Mouse (Mus musculus) spleen, postnatal 0 days (tissue): ENCODE results near the gene Loxl3. TPM values are rescaled to one million over a fixed set of nuclear protein-coding genes. Genes with fewer than 3 reads are reported as not detected.

Experiments used
- microRNA counts: library from miRNA; unstranded; fragments of <30 nt; microRNA quantifications from one replicate; lab custom pipeline; 2015
- polyA plus RNA-seq: library from polyadenylated mRNA; unstranded; fragments of >200 nt; fragmentation: Nextera tagmentation; extraction: Ambion mirVana; gene quantifications from 2 replicates; pipeline ENCODE4 v1.2.1, GENCODE M21; 2015

The Loxl3 gene
- 1.8 and 3.1 TPM in 2 replicates for polyA plus RNA-seq

GRCm38 (mm10) chr6:83033249-83034185, at the start of gene Loxl3, which contains the start of gene Dok1:
Gene Loxl3 (plus strand): TSS chr6:83034173.
Gene Dok1 (minus strand): TSS chr6:83033471.

GRCm38 (mm10) chr6:83054074-83054851, 20.3 kb downstream of the Loxl3 start, which contains the start of gene Aup1:
Gene Aup1 (plus strand): TSS chr6:83054521.

GRCm38 (mm10) chr6:83054871-83055431, 21.0 kb downstream of the Loxl3 start, which contains the start of gene Htra2:
Gene Htra2 (minus strand): TSS chr6:83055273.

GRCm38 (mm10) chr6:83057790-83058189, 23.8 kb downstream of the Loxl3 start, which contains the start of gene Dqx1:
Gene Dqx1 (plus strand): TSS chr6:83057844.

GRCm38 (mm10) chr6:83070247-83070310, 36.1 kb downstream of the Loxl3 start, which contains the start of gene Tlx2:
Gene Tlx2 (minus strand): TSS chr6:83070293.

GRCm38 (mm10) chr6:83077630-83078323, 43.8 kb downstream of the Loxl3 start, which contains the start of gene Pcgf1:
Gene Pcgf1 (plus strand): TSS chr6:83077869.

GRCm38 (mm10) chr6:83086121-83087035, 52.4 kb downstream of the Loxl3 start, which contains the start of gene Lbx2:
Gene Lbx2 (plus strand): TSS chr6:83086367.

GRCm38 (mm10) chr6:83101316-83101687, 67.3 kb downstream of the Loxl3 start, which contains the start of the genes Ccdc142 and Gm42688:
Gene Ccdc142 (plus strand): TSS chr6:83101601.
Gene Gm42688 (plus strand): TSS chr6:83101617.

MicroRNAs encoded within 50 kb of the gene (microRNA counts, 519-probe panel; counts per million panel counts)
- 88.3 counts per million for microRNA mmu-miR-3470a+mmu-miR-3470b (lab: Ali Mortazavi, UCI)

Other genes with a start within 250 kb of the Loxl3 start
- 0.36 and 0.43 TPM in 2 replicates for gene Sema4f, start 94.4 kb upstream of the Loxl3 start, polyA plus RNA-seq
- 15.5 and 16.1 TPM in 2 replicates for gene M1ap, start 87.3 kb upstream of the Loxl3 start, polyA plus RNA-seq
- gene Dok1, start 702 bp upstream of the Loxl3 start, polyA plus RNA-seq, result 26.3 and 28.2 TPM in 2 replicates
- 193 and 196 TPM in 2 replicates for gene Aup1, start 20.3 kb downstream of the Loxl3 start, polyA plus RNA-seq
- gene Htra2, start 21.1 kb downstream of the Loxl3 start, polyA plus RNA-seq, result 114 and 124 TPM in 2 replicates
- gene Dqx1, start 23.7 kb downstream of the Loxl3 start, polyA plus RNA-seq, result 0.59 and 0.73 TPM in 2 replicates
- gene Tlx2, start 36.1 kb downstream of the Loxl3 start, polyA plus RNA-seq, result not detected in 2 replicates
- 23.5 and 25.1 TPM in 2 replicates for gene Pcgf1, start 43.7 kb downstream of the Loxl3 start, polyA plus RNA-seq
- 0.51 and 1.0 TPM in 2 replicates for gene Lbx2, start 52.2 kb downstream of the Loxl3 start, polyA plus RNA-seq
- gene Ccdc142, start 67.4 kb downstream of the Loxl3 start, polyA plus RNA-seq, result 1.6 and 2.2 TPM in 2 replicates
- gene Gm42688, start 67.4 kb downstream of the Loxl3 start, polyA plus RNA-seq, result 1.4 and 2.5 TPM in 2 replicates
- gene Mrpl53, start 74.9 kb downstream of the Loxl3 start, polyA plus RNA-seq, result 78.0 and 87.2 TPM in 2 replicates
- 32.6 and 33.7 TPM in 2 replicates for gene Mogs, start 81.3 kb downstream of the Loxl3 start, polyA plus RNA-seq
- gene Wbp1, start 87.4 kb downstream of the Loxl3 start, polyA plus RNA-seq, result 36.8 and 44.2 TPM in 2 replicates
- gene Ino80b, start 91.3 kb downstream of the Loxl3 start, polyA plus RNA-seq, result 8.7 and 10.1 TPM in 2 replicates
- 3.6 and 3.9 TPM in 2 replicates for gene Rtkn, start 101.3 kb downstream of the Loxl3 start, polyA plus RNA-seq
- gene Wdr54, start 122.2 kb downstream of the Loxl3 start, polyA plus RNA-seq, result 0.40 and 0.43 TPM in 2 replicates
- 0.10 and 0.11 TPM in 2 replicates for gene 1700003E16Rik, start 122.2 kb downstream of the Loxl3 start, polyA plus RNA-seq
- 25.0 and 30.5 TPM in 2 replicates for gene Dctn1, start 131.7 kb downstream of the Loxl3 start, polyA plus RNA-seq
- gene Slc4a5, start 185.7 kb downstream of the Loxl3 start, polyA plus RNA-seq, result 0.07 and 0.11 TPM in 2 replicates